Mouse (Mus musculus): ENCODE data around the gene Terb1. TPM values are rescaled to one million over a fixed set of nuclear protein-coding genes. Genes with fewer than 3 reads are reported as not detected.

Terb1 gene
- polyA plus RNA-seq (2017; shearing (Covaris generic)), result not detected

GRCm38 (mm10) chr8:104509061-104510006 is at the start of gene Terb1:
TSS of gene Terb1 (minus strand) at chr8:104509910.

GRCm38 (mm10) chr8:104533971-104534778 is 24.5 kb upstream of the Terb1 start, which contains the start of the genes Nae1 and Car7:
TSS of gene Nae1 (minus strand) at chr8:104534637.
TSS of gene Car7 (plus strand) at chr8:104534689.

GRCm38 (mm10) chr8:104442299-104443124 is 67.2 kb downstream of the Terb1 start, which contains the start of gene Dync1li2:
TSS of gene Dync1li2 (minus strand) at chr8:104443047.

Other genes with a start within 250 kb of the Terb1 start
- gene Cmtm2a, start 216.7 kb downstream of the Terb1 start, polyA plus RNA-seq (2017; shearing (Covaris generic)), result 0.35 TPM
- not detected for gene Gm45711, start 199.8 kb downstream of the Terb1 start, polyA plus RNA-seq (2017; shearing (Covaris generic))
- 0.11 TPM for gene Cmtm1, start 199.8 kb downstream of the Terb1 start, polyA plus RNA-seq (2017; shearing (Covaris generic))
- gene Gm11020, start 188.3 kb downstream of the Terb1 start, polyA plus RNA-seq (2017; shearing (Covaris generic)), result not detected
- not detected for gene Cmtm2b, start 187.7 kb downstream of the Terb1 start, polyA plus RNA-seq (2017; shearing (Covaris generic))
- 25.9 TPM for gene Cmtm3, start 170.5 kb downstream of the Terb1 start, polyA plus RNA-seq (2017; shearing (Covaris generic))
- gene Cmtm4, start 114.1 kb downstream of the Terb1 start, polyA plus RNA-seq (2017; shearing (Covaris generic)), result 0.31 TPM
- 39.2 TPM for gene Dync1li2, start 66.9 kb downstream of the Terb1 start, polyA plus RNA-seq (2017; shearing (Covaris generic))
- 95.3 TPM for gene Nae1, start 24.7 kb upstream of the Terb1 start, polyA plus RNA-seq (2017; shearing (Covaris generic))
- 3.8 TPM for gene Car7, start 24.8 kb upstream of the Terb1 start, polyA plus RNA-seq (2017; shearing (Covaris generic))
- gene Pdp2, start 81.5 kb upstream of the Terb1 start, polyA plus RNA-seq (2017; shearing (Covaris generic)), result 5.7 TPM
- gene Cdh16, start 114.5 kb upstream of the Terb1 start, polyA plus RNA-seq (2017; shearing (Covaris generic)), result not detected
- gene Rrad, start 121.4 kb upstream of the Terb1 start, polyA plus RNA-seq (2017; shearing (Covaris generic)), result 59.8 TPM
- gene Ciao2b, start 132.1 kb upstream of the Terb1 start, polyA plus RNA-seq (2017; shearing (Covaris generic)), result 114 TPM
- 0.12 TPM for gene Ces2a, start 224.1 kb upstream of the Terb1 start, polyA plus RNA-seq (2017; shearing (Covaris generic))